Mouse (Mus musculus) myocyte (in vitro differentiated cells): ENCODE measurements around the gene Galk2.

Experiments used
- CEBPB ChIP-seq: IDR thresholded peaks from 2 replicates; pipeline ENCODE4 v1.6.1; 2011; ENCODE audit warnings: mild to moderate bottlenecking, moderate library complexity; ENCODE audit not compliant: poor library complexity, insufficient read depth, severe bottlenecking
- E2F4 ChIP-seq: IDR thresholded peaks from one replicate; pipeline ENCODE4 v1.6.1; 2011; ENCODE audit warnings: mild to moderate bottlenecking, control low read depth, moderate library complexity; ENCODE audit not compliant: insufficient read depth
- MAX ChIP-seq: IDR thresholded peaks from one replicate; pipeline ENCODE4 v1.6.1; 2011; ENCODE audit warnings: low read depth, mild to moderate bottlenecking, control low read depth
- MYOD1 ChIP-seq, 3 experiments: IDR thresholded peaks; one replicate each; pipeline ENCODE4 v1.6.1; 2011; ENCODE audit warnings: control low read depth in 2 of 3, low read depth in 2 of 3, mild to moderate bottlenecking in 2 of 3, moderate library complexity in 1 of 3; ENCODE audit not compliant: insufficient read length in 2 of 3, control insufficient read depth in 1 of 3
- MYOG ChIP-seq, 3 experiments: IDR thresholded peaks; one replicate each; pipeline ENCODE4 v1.6.1; 2011; ENCODE audit warnings: control low read depth in 2 of 3, low read depth in 2 of 3, mild to moderate bottlenecking in 2 of 3; ENCODE audit not compliant: insufficient read length in 2 of 3, control insufficient read depth in 1 of 3, insufficient read depth in 1 of 3
- POLR2A ChIP-seq: IDR thresholded peaks from one replicate; pipeline ENCODE4 v1.6.1; 2011; ENCODE audit warnings: low read depth, mild to moderate bottlenecking, control low read depth, moderate library complexity; ENCODE audit not compliant: insufficient read length
- POLR2AphosphoS2 ChIP-seq: IDR thresholded peaks from one replicate; pipeline ENCODE4 v1.6.1; 2011; ENCODE audit warnings: low read depth, control low read depth; ENCODE audit not compliant: insufficient read length
- TCF12 ChIP-seq: IDR thresholded peaks from one replicate; pipeline ENCODE4 v1.6.1; 2011; ENCODE audit warnings: mild to moderate bottlenecking, control low read depth; ENCODE audit not compliant: poor library complexity, insufficient read depth, severe bottlenecking
- TCF3 ChIP-seq: IDR thresholded peaks from one replicate; pipeline ENCODE4 v1.6.1; 2011; ENCODE audit warnings: low read depth, control low read depth; ENCODE audit not compliant: insufficient read length
- USF1 ChIP-seq: IDR thresholded peaks from one replicate; pipeline ENCODE4 v1.6.1; 2011; ENCODE audit warnings: low read depth, mild to moderate bottlenecking, control low read depth, moderate library complexity

DNA sequence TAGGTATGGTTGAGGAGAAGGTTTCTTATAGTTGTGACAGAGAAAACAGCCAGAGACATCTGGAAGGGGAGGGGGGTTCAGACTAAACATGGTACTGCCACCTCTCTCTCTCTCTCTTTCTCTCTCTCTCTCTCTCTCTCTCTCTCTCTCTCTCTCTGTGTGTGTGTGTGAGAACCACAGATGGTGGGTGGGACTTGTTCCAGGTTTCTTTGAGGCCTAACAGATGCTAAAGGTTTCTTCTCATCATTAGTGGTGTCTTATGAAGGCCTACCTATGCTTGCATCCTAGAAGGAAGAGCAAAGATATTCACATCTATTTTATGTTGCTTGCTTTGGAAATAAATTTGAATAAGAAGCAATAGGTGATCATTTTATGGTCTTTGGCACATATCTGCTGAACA, 6.7 kb downstream of the Galk2 start:
- TF ChIP-seq MAX (no peak), POLR2A (no peak), CEBPB (no peak), POLR2AphosphoS2 (no peak), MYOD1 (IDR thresholded peaks at IDR 0.05; ENCODE audit: control insufficient read depth in 1 of 3, insufficient read length in 2 of 3, low read depth in 2 of 3) (no peak), TCF3 (no peak), TCF12 (no peak), USF1 (no peak), E2F4 (no peak), MYOG (IDR thresholded peaks at IDR 0.05; ENCODE audit: control insufficient read depth in 1 of 3, insufficient read depth in 1 of 3, insufficient read length in 2 of 3, low read depth in 2 of 3) (no peak)
